Mouse (Mus musculus) embryo, embryonic 9.5 days (tissue): ENCODE data around the gene Sec24d.

Experiments
- DNase-seq: peaks from one replicate; pipeline ENCODE4 v3.0.0-alpha.2; 2017; ENCODE audit errors: extremely low spot score

Sec24d gene

GRCm38 (mm10) chr3:123397562-123398481 is 130.6 kb downstream of the Sec24d start:
- DNase-seq = no peak

GRCm38 (mm10) chr3:123404945-123405344 is 137.7 kb downstream of the Sec24d start:
- DNase-seq = no peak

- no peak for DNase-seq
These were observed 144.7 kb downstream of the Sec24d start for GRCm38 (mm10) chr3:123411821-123412578.

- DNase-seq = no peak
These were observed 145.9 kb downstream of the Sec24d start for GRCm38 (mm10) chr3:123413173-123413572.
